Mouse (Mus musculus) myocyte (in vitro differentiated cells): ENCODE data around the gene Cd72. TPM values are rescaled to one million over a fixed set of nuclear protein-coding genes. Genes with fewer than 3 reads are reported as not detected.

Experiments
- H3K27me3 ChIP-seq: one replicate; pipeline ENCODE4 v1.6.1; 2011; ENCODE audit not compliant: control insufficient read depth, insufficient read depth, insufficient read length
- H3K36me3 ChIP-seq: one replicate; pipeline ENCODE4 v1.6.1; 2011; ENCODE audit not compliant: control insufficient read depth, insufficient read depth
- H3K4me2 ChIP-seq: one replicate; pipeline ENCODE4 v1.6.1; 2011; ENCODE audit warnings: low read depth, control low read depth
- H3K4me3 ChIP-seq: one replicate; pipeline ENCODE4 v1.5.1; 2011; ENCODE audit warnings: mild to moderate bottlenecking, control low read depth, moderate library complexity
- H3K79me2 ChIP-seq: one replicate; pipeline ENCODE4 v1.6.1; 2011; ENCODE audit not compliant: control insufficient read depth, insufficient read depth
- H3ac ChIP-seq: one replicate; pipeline ENCODE4 v1.6.1; 2011; ENCODE audit not compliant: control insufficient read depth, insufficient read length
- CEBPB ChIP-seq: IDR thresholded peaks from 2 replicates; pipeline ENCODE4 v1.6.1; 2011; ENCODE audit warnings: mild to moderate bottlenecking, moderate library complexity; ENCODE audit not compliant: poor library complexity, insufficient read depth, severe bottlenecking
- E2F4 ChIP-seq: IDR thresholded peaks from one replicate; pipeline ENCODE4 v1.6.1; 2011; ENCODE audit warnings: mild to moderate bottlenecking, control low read depth, moderate library complexity; ENCODE audit not compliant: insufficient read depth
- MAX ChIP-seq: IDR thresholded peaks from one replicate; pipeline ENCODE4 v1.6.1; 2011; ENCODE audit warnings: low read depth, mild to moderate bottlenecking, control low read depth
- MYOD1 ChIP-seq, 3 experiments: IDR thresholded peaks; one replicate each; pipeline ENCODE4 v1.6.1; 2011; ENCODE audit warnings: control low read depth in 2 of 3, low read depth in 2 of 3, mild to moderate bottlenecking in 2 of 3, moderate library complexity in 1 of 3; ENCODE audit not compliant: insufficient read length in 2 of 3, control insufficient read depth in 1 of 3
- MYOG ChIP-seq, 3 experiments: IDR thresholded peaks; one replicate each; pipeline ENCODE4 v1.6.1; 2011; ENCODE audit warnings: control low read depth in 2 of 3, low read depth in 2 of 3, mild to moderate bottlenecking in 2 of 3; ENCODE audit not compliant: insufficient read length in 2 of 3, control insufficient read depth in 1 of 3, insufficient read depth in 1 of 3
- POLR2A ChIP-seq: IDR thresholded peaks from one replicate; pipeline ENCODE4 v1.6.1; 2011; ENCODE audit warnings: low read depth, mild to moderate bottlenecking, control low read depth, moderate library complexity; ENCODE audit not compliant: insufficient read length
- POLR2AphosphoS2 ChIP-seq: IDR thresholded peaks from one replicate; pipeline ENCODE4 v1.6.1; 2011; ENCODE audit warnings: low read depth, control low read depth; ENCODE audit not compliant: insufficient read length
- REST ChIP-seq: IDR thresholded peaks from one replicate; pipeline ENCODE4 v1.6.1; 2011; ENCODE audit warnings: mild to moderate bottlenecking, control low read depth, moderate library complexity; ENCODE audit not compliant: insufficient read depth, insufficient read length
- SRF ChIP-seq: IDR thresholded peaks from one replicate; pipeline ENCODE4 v1.6.1; 2011; ENCODE audit warnings: low read depth; ENCODE audit not compliant: control insufficient read depth, insufficient read length
- TCF12 ChIP-seq: IDR thresholded peaks from one replicate; pipeline ENCODE4 v1.6.1; 2011; ENCODE audit warnings: mild to moderate bottlenecking, control low read depth; ENCODE audit not compliant: poor library complexity, insufficient read depth, severe bottlenecking
- TCF3 ChIP-seq: IDR thresholded peaks from one replicate; pipeline ENCODE4 v1.6.1; 2011; ENCODE audit warnings: low read depth, control low read depth; ENCODE audit not compliant: insufficient read length
- USF1 ChIP-seq: IDR thresholded peaks from one replicate; pipeline ENCODE4 v1.6.1; 2011; ENCODE audit warnings: low read depth, mild to moderate bottlenecking, control low read depth, moderate library complexity
- polyA plus RNA-seq: library from polyadenylated mRNA; unstranded; fragments of >200 nt; fragmentation: generic; extraction: Trizol; gene quantifications from one replicate; pipeline ENCODE4 v1.2.1, GENCODE M21; 2012; ENCODE audit warnings: missing spikeins

Cd72 gene
- polyA plus RNA-seq, 1 experiment: 0.74 TPM

- no peak for TF ChIP-seq E2F4
- TF ChIP-seq MYOG (IDR thresholded peaks at IDR 0.05; ENCODE audit: control insufficient read depth in 1 of 3, insufficient read depth in 1 of 3, insufficient read length in 2 of 3, low read depth in 2 of 3): no peak
- no peak for TF ChIP-seq TCF12
- TF ChIP-seq POLR2A: peak; percentile 91
- TF ChIP-seq TCF3: no peak
- peak; percentile 94 for TF ChIP-seq POLR2AphosphoS2
- TF ChIP-seq MYOD1 (IDR thresholded peaks at IDR 0.05; ENCODE audit: control insufficient read depth in 1 of 3, insufficient read length in 2 of 3, low read depth in 2 of 3): peak in 1 of 3 experiments; percentile 1
- Histone ChIP-seq H3K27me3 (no peaks in the 10 kb centered on the region), H3K4me3 (peak overlapping the region; percentile 80), H3K36me3 (peaks cover 4% of the 10 kb centered on the region), H3K79me2 (no peaks in the 10 kb centered on the region), H3ac (peak overlapping the region; percentile 82), H3K4me2 (peak overlapping the region; percentile 90)
These were observed 38.9 kb upstream of the Cd72 start for GRCm38 (mm10) chr4:43493186-43493845.

GRCm38 (mm10) chr4:43492821-43493185 lies 38.4 kb upstream of the Cd72 start, which contains the start of gene Ccdc107:
TSS of gene Ccdc107 (plus strand) at chr4:43492900.
- Histone ChIP-seq H3ac (peak within 1 kb of the TSS; percentile 82), H3K4me2 (peak within 1 kb of the TSS; percentile 90), H3K4me3 (peak within 1 kb of the TSS; percentile 80), H3K36me3 (peaks cover 4% of the 10 kb centered on the region), H3K79me2 (no peaks in the 10 kb centered on the region), H3K27me3 (no peaks in the 10 kb centered on the region)
- peak; percentile 52; the same call in 1 of the 2 replicates for TF ChIP-seq CEBPB
- TF ChIP-seq MYOD1 (IDR thresholded peaks at IDR 0.05; ENCODE audit: control insufficient read depth in 1 of 3, insufficient read length in 2 of 3, low read depth in 2 of 3): peak in 1 of 3 experiments; percentile 38
- peak; percentile 54 for TF ChIP-seq E2F4
- no peak for TF ChIP-seq POLR2AphosphoS2
- TF ChIP-seq REST: no peak
- no peak for TF ChIP-seq USF1
- no peak for TF ChIP-seq POLR2A
- no peak for TF ChIP-seq MAX
- peak in 1 of 3 experiments; percentile 50 for TF ChIP-seq MYOG (IDR thresholded peaks at IDR 0.05; ENCODE audit: control insufficient read depth in 1 of 3, insufficient read depth in 1 of 3, insufficient read length in 2 of 3, low read depth in 2 of 3)
- no peak for TF ChIP-seq TCF12
- no peak for TF ChIP-seq SRF

- peak overlapping the region; percentile 37 for H3K4me2 ChIP-seq
- H3K36me3 ChIP-seq: peaks cover 4% of the 10 kb centered on the region
- no peak overlapping the region for H3ac ChIP-seq
- no peak for TF ChIP-seq TCF12
- no peak for TF ChIP-seq POLR2A
- no peak for TF ChIP-seq POLR2AphosphoS2
- TF ChIP-seq E2F4: no peak
- no peak for TF ChIP-seq MAX
- TF ChIP-seq MYOD1 (IDR thresholded peaks at IDR 0.05; ENCODE audit: control insufficient read depth in 1 of 3, insufficient read length in 2 of 3, low read depth in 2 of 3): no peak
- no peak for TF ChIP-seq USF1
- TF ChIP-seq REST: no peak
- no peak for TF ChIP-seq MYOG (IDR thresholded peaks at IDR 0.05; ENCODE audit: control insufficient read depth in 1 of 3, insufficient read depth in 1 of 3, insufficient read length in 2 of 3, low read depth in 2 of 3)
- no peak for TF ChIP-seq TCF3
- TF ChIP-seq SRF: no peak
- H3K4me3 ChIP-seq: no peak overlapping the region
- H3K27me3 ChIP-seq: no peaks in the 10 kb centered on the region
- H3K79me2 ChIP-seq: no peaks in the 10 kb centered on the region
These were observed 37.8 kb upstream of the Cd72 start for GRCm38 (mm10) chr4:43492101-43492820.

- H3ac ChIP-seq: no peak overlapping the region
- H3K27me3 ChIP-seq: no peaks in the 10 kb centered on the region
- H3K36me3 ChIP-seq: peaks cover 4% of the 10 kb centered on the region
- H3K4me3 ChIP-seq: no peak overlapping the region
- no peak overlapping the region for H3K4me2 ChIP-seq
- TF ChIP-seq CEBPB (no peak), POLR2AphosphoS2 (no peak), REST (no peak), MAX (no peak), E2F4 (no peak), SRF (no peak), MYOD1 (IDR thresholded peaks at IDR 0.05; ENCODE audit: control insufficient read depth in 1 of 3, insufficient read length in 2 of 3, low read depth in 2 of 3) (no peak), USF1 (no peak), MYOG (IDR thresholded peaks at IDR 0.05; ENCODE audit: control insufficient read depth in 1 of 3, insufficient read depth in 1 of 3, insufficient read length in 2 of 3, low read depth in 2 of 3) (no peak), POLR2A (no peak), TCF12 (no peak), TCF3 (no peak)
- H3K79me2 ChIP-seq: no peaks in the 10 kb centered on the region
These were observed 36.4 kb upstream of the Cd72 start for GRCm38 (mm10) chr4:43490801-43491200.
